Mouse (Mus musculus): ENCODE measurements around the gene Mboat2. TPM values are rescaled to one million over a fixed set of nuclear protein-coding genes. Genes with fewer than 3 reads are reported as not detected.
A peak's percentile ranks its signal among the peaks of the same experiment; 100 is the strongest.

Mboat2 gene
- 45.5 and 46.6 TPM in 2 replicates for polyA plus RNA-seq (2016; fragmentation: Nextera tagmentation; extraction: Ambion mirVana)

GRCm38 (mm10) chr12:24830766-24831152 is at the start of gene Mboat2:
Gene Mboat2 (plus strand): TSS chr12:24830879.
- DNase-seq (ENCODE audit: extremely low spot score, low spot score) = no peak
- peak within 1 kb of the TSS; percentile 87 for H3K4me3 ChIP-seq
- no peaks in the 10 kb centered on the region for H3K27me3 ChIP-seq (ENCODE audit: poor library complexity, severe bottlenecking)
- H3K4me1 ChIP-seq = peaks cover 42% of the 10 kb centered on the region
- H3K27ac ChIP-seq = peak within 1 kb of the TSS; percentile 99
- no peaks in the 10 kb centered on the region for H3K36me3 ChIP-seq (replicated peaks)
- no peaks in the 10 kb centered on the region for H3K9me3 ChIP-seq
- WGBS = under 1% methylated on average over 24 of the region's 24 CpGs

DNA sequence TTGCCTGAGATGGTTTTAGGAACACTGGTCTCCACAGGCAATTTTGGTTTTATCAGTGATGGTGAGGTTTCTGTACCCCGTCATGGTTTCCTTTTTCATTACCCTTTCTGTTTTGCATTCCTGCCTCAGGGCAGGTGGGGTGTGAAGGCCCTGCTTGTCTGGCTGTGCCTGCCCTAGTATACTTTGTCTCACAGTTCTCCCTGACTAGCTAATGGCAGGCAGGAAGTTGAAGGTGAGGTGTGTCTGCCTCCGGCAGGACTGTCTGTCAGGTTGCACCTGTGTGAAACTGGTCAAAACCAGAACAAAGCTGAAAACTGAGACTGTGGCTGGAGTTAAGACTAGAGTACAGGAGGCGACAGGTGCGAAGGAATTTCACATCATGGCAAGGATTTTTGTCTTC is 46.9 kb upstream of the Mboat2 start:
- H3K27ac ChIP-seq = no peak overlapping the region
- no peaks in the 10 kb centered on the region for H3K9me3 ChIP-seq
- H3K4me3 ChIP-seq = no peak overlapping the region
- 65% methylated on average over 4 of the region's 4 CpGs for WGBS
- peaks cover 10% of the 10 kb centered on the region for H3K4me1 ChIP-seq
- DNase-seq (ENCODE audit: extremely low spot score, low spot score) = no peak
- peaks cover 9% of the 10 kb centered on the region; the same call in 1 of the 2 replicates for H3K27me3 ChIP-seq (ENCODE audit: poor library complexity, severe bottlenecking)
- no peaks in the 10 kb centered on the region for H3K36me3 ChIP-seq (replicated peaks)

- Histone ChIP-seq H3K27ac (no peak overlapping the region), H3K36me3 (replicated peaks) (no peaks in the 10 kb centered on the region), H3K4me3 (no peak overlapping the region), H3K9me3 (no peaks in the 10 kb centered on the region), H3K27me3 (ENCODE audit: poor library complexity, severe bottlenecking) (peaks cover 9% of the 10 kb centered on the region; the same call in 1 of the 2 replicates), H3K4me1 (peaks cover 10% of the 10 kb centered on the region)
- WGBS = 76% methylated on average over 5 of the region's 5 CpGs
- DNase-seq (ENCODE audit: extremely low spot score, low spot score) = no peak
Measured at GRCm38 (mm10) chr12:24785882-24786281, 44.8 kb upstream of the Mboat2 start.

DNA sequence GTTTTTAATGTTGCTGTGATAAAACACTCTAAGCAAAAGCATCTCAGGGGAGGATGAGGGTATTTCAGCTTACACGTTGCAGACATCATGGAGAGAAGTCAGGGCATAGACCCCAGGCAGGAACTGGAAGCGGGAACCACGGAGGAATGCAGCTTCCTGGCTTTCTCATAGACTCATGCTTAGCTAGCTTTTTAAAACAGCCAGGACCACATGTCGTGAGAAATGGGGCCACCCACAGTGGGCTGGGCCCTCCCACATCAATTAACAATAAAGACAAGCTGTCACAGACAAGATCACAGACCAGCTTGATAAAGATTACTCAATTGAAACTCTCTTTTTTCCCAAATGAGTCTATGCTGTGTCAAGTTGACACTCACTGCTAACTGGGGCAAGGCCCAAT is 44.4 kb upstream of the Mboat2 start:
- WGBS = 20% methylated on average over 4 of the region's 4 CpGs
- Histone ChIP-seq H3K9me3 (no peaks in the 10 kb centered on the region), H3K36me3 (replicated peaks) (no peaks in the 10 kb centered on the region), H3K27me3 (ENCODE audit: poor library complexity, severe bottlenecking) (peaks cover 9% of the 10 kb centered on the region; the same call in 1 of the 2 replicates), H3K27ac (no peak overlapping the region), H3K4me3 (no peak overlapping the region), H3K4me1 (peaks cover 10% of the 10 kb centered on the region)
- no peak for DNase-seq (ENCODE audit: extremely low spot score, low spot score)

- 83% methylated on average over 1 of the region's 1 CpGs for WGBS
- DNase-seq (ENCODE audit: extremely low spot score, low spot score) = no peak
Measured at GRCm38 (mm10) chr12:24789659-24790058, 41.0 kb upstream of the Mboat2 start.

DNA sequence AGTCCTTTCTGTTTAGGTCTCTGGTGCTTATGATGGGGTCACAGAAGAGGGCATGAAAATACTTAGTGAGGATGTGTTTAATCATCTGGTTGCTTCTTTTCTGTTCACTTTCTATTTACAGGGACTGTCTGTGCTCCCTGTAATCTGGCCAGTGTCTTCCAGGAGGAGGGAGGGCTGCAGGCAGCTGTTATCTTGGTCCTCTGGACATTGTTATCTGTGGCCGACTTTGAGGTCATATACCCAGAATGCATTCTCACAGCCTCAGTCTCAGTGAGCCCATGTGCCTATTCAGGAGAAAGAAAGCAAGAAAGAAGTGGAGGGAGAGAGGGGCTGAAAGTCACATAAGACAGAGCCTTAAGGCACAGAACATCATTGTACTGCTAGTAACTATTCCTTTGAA is 19.4 kb upstream of the Mboat2 start:
- no peak for DNase-seq (ENCODE audit: extremely low spot score, low spot score)
- Histone ChIP-seq H3K27ac (no peak overlapping the region), H3K4me3 (no peak overlapping the region), H3K9me3 (no peaks in the 10 kb centered on the region), H3K27me3 (ENCODE audit: poor library complexity, severe bottlenecking) (no peaks in the 10 kb centered on the region), H3K4me1 (peaks cover 13% of the 10 kb centered on the region), H3K36me3 (replicated peaks) (no peaks in the 10 kb centered on the region)
- WGBS = 50% methylated on average over 1 of the region's 1 CpGs

More at GRCm38 (mm10) chr12:24789659-24790058, 41.0 kb upstream of the Mboat2 start:
- H3K4me3 ChIP-seq = no peak overlapping the region
- no peaks in the 10 kb centered on the region for H3K9me3 ChIP-seq
- H3K4me1 ChIP-seq = peaks cover 10% of the 10 kb centered on the region
- H3K36me3 ChIP-seq (replicated peaks) = no peaks in the 10 kb centered on the region
- no peak overlapping the region for H3K27ac ChIP-seq
- peaks cover 9% of the 10 kb centered on the region; the same call in 1 of the 2 replicates for H3K27me3 ChIP-seq (ENCODE audit: poor library complexity, severe bottlenecking)

DNA sequence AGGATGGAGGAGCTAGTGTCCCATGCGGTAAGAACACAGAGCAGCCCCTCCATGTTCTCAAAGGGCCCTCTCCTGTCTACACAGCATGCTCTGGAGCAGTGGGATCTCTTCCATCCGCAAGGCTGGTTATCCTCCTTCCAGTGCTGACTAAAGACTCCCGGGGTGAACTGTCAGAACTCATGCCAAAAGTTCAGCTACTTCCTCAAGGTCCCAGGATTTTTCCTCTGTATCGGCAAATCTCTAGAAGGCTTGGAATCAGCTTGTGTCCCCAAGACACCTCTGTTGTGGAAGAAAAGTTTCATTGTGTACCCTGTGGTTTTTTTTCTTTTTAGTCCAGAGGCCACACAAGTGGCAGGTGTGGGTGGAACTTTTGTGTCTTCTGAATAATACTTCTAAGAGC is 18.8 kb upstream of the Mboat2 start:
- H3K36me3 ChIP-seq (replicated peaks) = no peaks in the 10 kb centered on the region
- no peak overlapping the region for H3K27ac ChIP-seq
- H3K27me3 ChIP-seq (ENCODE audit: poor library complexity, severe bottlenecking) = no peaks in the 10 kb centered on the region
- peaks cover 13% of the 10 kb centered on the region for H3K4me1 ChIP-seq
- DNase-seq (ENCODE audit: extremely low spot score, low spot score) = no peak
- H3K9me3 ChIP-seq = no peaks in the 10 kb centered on the region
- WGBS = 81% methylated on average over 4 of the region's 4 CpGs
- H3K4me3 ChIP-seq = no peak overlapping the region

DNA sequence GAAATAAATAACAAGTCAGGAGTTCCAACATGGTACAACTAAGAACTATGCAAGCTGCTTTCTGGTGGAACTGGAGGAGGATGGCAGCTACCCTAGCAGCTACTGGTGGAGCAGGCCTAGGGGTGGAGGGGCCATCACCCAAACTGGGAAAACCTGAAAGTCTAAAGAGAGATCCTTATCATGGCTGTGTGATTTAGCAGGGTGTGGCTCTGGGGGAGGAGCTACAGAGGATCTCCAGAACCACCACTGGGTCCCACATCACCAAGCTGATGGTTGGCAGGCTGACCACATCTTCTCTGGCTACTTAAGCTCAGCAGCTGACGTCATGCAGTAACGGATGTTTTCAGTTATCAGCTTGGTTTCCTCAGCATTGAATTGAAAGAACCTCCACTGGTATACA is 7.8 kb upstream of the Mboat2 start:
- WGBS = 83% methylated on average over 2 of the region's 2 CpGs
- Histone ChIP-seq H3K27ac (no peak overlapping the region), H3K27me3 (ENCODE audit: poor library complexity, severe bottlenecking) (no peaks in the 10 kb centered on the region), H3K4me3 (no peak overlapping the region), H3K4me1 (no peaks in the 10 kb centered on the region), H3K9me3 (no peaks in the 10 kb centered on the region), H3K36me3 (replicated peaks) (no peaks in the 10 kb centered on the region)
- no peak for DNase-seq (ENCODE audit: extremely low spot score, low spot score)

DNA sequence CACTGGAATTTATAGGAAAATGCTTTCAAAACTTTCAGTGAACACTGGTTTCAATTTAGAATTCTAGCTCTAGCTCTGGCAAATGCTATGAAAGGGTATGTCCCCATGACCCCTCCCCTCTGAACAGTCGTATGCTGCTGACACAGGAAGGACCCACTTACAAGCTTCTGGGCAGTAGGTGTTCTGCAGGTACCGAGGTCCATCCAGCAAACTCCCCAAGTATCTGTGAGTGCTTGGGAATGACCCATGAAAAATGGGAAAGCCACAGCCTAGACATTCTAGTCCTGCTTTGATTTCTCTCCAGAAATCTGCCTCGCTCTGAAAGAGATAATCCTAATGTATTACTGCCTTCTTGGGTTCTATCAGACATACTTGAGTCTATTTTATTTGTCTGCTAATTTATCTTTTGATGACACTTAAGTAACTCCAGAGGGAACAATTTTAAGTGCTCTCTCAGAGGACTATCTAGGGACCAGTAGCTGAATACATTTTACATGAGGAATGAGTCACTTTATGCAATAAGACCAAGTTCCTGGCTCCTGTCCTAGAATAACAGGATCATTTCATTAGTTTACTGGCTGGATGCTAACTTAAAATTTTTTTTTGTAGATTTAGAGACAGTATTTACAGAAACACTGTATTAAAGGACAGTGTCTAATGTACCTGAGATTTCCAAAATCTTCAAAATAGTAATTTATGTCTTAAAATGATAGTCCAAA is 6.9 kb upstream of the Mboat2 start:
- no peak for DNase-seq (ENCODE audit: extremely low spot score, low spot score)
- Histone ChIP-seq H3K4me1 (no peaks in the 10 kb centered on the region), H3K9me3 (no peaks in the 10 kb centered on the region), H3K36me3 (replicated peaks) (no peaks in the 10 kb centered on the region), H3K4me3 (no peak overlapping the region), H3K27ac (no peak overlapping the region), H3K27me3 (ENCODE audit: poor library complexity, severe bottlenecking) (no peaks in the 10 kb centered on the region)
- 85% methylated on average over 3 of the region's 3 CpGs for WGBS

- 48% methylated on average over 1 of the region's 1 CpGs for WGBS
- H3K4me3 ChIP-seq = peak overlapping the region; percentile 87
- no peaks in the 10 kb centered on the region for H3K36me3 ChIP-seq (replicated peaks)
- no peak for DNase-seq (ENCODE audit: extremely low spot score, low spot score)
- peaks cover 42% of the 10 kb centered on the region for H3K4me1 ChIP-seq
- peak overlapping the region; percentile 99 for H3K27ac ChIP-seq
- no peaks in the 10 kb centered on the region for H3K27me3 ChIP-seq (ENCODE audit: poor library complexity, severe bottlenecking)
- no peaks in the 10 kb centered on the region for H3K9me3 ChIP-seq
Measured at GRCm38 (mm10) chr12:24830086-24830485, 593 bp upstream of the Mboat2 start.

DNA sequence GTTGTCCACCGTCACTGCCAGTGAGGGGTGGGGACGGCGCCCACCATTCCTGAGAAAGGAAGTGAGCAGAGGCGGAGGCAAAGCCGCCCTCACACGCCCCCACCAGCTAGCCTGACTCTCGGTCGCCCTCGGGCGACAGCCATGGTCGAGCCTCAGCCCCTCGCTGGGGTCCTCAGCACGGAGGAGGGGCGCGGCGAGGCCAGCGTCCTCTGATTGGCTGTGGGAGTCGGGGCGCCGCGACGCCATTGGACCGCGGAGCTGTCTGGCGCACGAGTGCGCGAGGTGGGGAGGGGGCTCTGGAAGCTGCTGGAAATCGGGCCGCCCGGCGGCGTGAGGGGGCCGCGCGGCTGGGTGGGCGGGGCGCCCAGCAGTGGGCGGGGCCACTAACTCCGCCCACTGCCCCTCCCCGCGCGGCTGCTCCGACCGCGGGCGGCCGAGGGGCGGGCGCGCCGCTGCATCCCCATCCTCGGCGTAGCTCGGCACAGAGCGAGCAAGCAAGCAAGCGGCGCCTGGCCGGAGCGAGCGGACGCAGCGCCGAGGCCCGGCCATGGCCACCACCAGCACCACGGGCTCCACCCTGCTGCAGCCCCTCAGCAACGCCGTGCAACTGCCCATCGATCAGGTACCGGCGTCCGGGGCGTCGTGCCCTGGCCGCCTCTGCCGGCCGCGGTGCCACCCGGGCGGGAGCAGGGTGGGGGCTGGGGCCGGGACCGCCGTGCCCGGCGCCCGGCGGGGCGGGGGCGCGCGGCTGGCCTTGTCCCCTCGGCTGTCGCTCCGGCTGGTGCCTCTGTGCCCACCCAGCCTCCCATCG is 679 bp downstream of the Mboat2 start:
- Histone ChIP-seq H3K4me3 (peak overlapping the region; percentile 87), H3K27ac (peak overlapping the region; percentile 99), H3K9me3 (no peaks in the 10 kb centered on the region), H3K4me1 (peaks cover 42% of the 10 kb centered on the region), H3K27me3 (ENCODE audit: poor library complexity, severe bottlenecking) (no peaks in the 10 kb centered on the region), H3K36me3 (replicated peaks) (no peaks in the 10 kb centered on the region)
- peak; percentile 97 for DNase-seq (ENCODE audit: extremely low spot score, low spot score)
- under 1% methylated on average over 95 of the region's 95 CpGs for WGBS

- Histone ChIP-seq H3K9me3 (no peaks in the 10 kb centered on the region), H3K27ac (peak overlapping the region; percentile 99), H3K4me1 (peaks cover 46% of the 10 kb centered on the region), H3K27me3 (ENCODE audit: poor library complexity, severe bottlenecking) (no peaks in the 10 kb centered on the region), H3K36me3 (replicated peaks) (no peaks in the 10 kb centered on the region), H3K4me3 (peak overlapping the region; percentile 87)
- under 1% methylated on average over 32 of the region's 32 CpGs for WGBS
- peak; percentile 53 for DNase-seq (ENCODE audit: extremely low spot score, low spot score)
Measured at GRCm38 (mm10) chr12:24831964-24832427, 1.3 kb downstream of the Mboat2 start.

DNA sequence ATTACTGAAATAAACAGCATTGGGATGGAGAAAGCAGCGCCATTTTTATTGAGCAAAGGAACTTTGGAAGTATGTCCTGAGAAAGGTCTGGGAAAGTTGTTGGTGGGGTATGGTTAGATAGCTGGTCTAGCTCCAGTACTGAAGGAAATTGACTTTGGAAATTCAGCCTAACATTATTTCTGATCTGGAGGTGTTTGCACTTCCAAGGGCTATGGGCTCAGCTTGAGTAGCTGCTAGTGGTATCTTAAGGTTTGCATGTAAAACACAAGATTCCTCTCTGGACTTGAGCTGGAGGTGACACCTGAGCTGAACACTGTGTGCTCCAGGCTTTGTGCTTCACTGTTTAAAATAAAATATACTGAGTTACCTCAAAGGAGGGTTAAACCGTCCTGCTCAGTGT is 1.8 kb downstream of the Mboat2 start:
- DNase-seq (ENCODE audit: extremely low spot score, low spot score) = no peak
- no peaks in the 10 kb centered on the region for H3K36me3 ChIP-seq (replicated peaks)
- H3K4me1 ChIP-seq = peaks cover 49% of the 10 kb centered on the region
- H3K27ac ChIP-seq = peak overlapping the region; percentile 99
- peak overlapping the region; percentile 87 for H3K4me3 ChIP-seq
- H3K27me3 ChIP-seq (ENCODE audit: poor library complexity, severe bottlenecking) = no peaks in the 10 kb centered on the region
- WGBS = 21% methylated on average over 2 of the region's 2 CpGs
- no peaks in the 10 kb centered on the region for H3K9me3 ChIP-seq
